Mouse (Mus musculus) heart, adult 2 months (tissue): ENCODE results near the gene Arrb2. TPM values are rescaled to one million over a fixed set of nuclear protein-coding genes. Genes with fewer than 3 reads are reported as not detected.

ENCODE experiments used
- DNase-seq, 2 experiments: peaks; one replicate each; pipeline ENCODE4 v3.0.0; 2021
- H3K27ac ChIP-seq: fragments of 200-600 bp; 2 replicates; pipeline ENCODE4 v1.8.1; 2022
- H3K27me3 ChIP-seq: fragments of 200-500 bp; 2 replicates; pipeline ENCODE4 v1.6.1; 2012; ENCODE audit warnings: mild to moderate bottlenecking, low read length, inconsistent platforms, mixed read lengths; ENCODE audit not compliant: control insufficient read depth, insufficient read depth
- H3K36me3 ChIP-seq: fragments of 200-500 bp; 2 replicates; pipeline ENCODE4 v1.6.1; 2012; ENCODE audit warnings: low read length, inconsistent platforms; ENCODE audit not compliant: control insufficient read depth, insufficient read depth
- H3K4me1 ChIP-seq: fragments of 200-500 bp; 2 replicates; pipeline ENCODE4 v1.6.1; 2011; ENCODE audit warnings: low read length; ENCODE audit not compliant: control insufficient read depth, insufficient read depth
- H3K4me3 ChIP-seq: fragments of 200-600 bp; 2 replicates; pipeline ENCODE4 v1.8.1; 2022
- H3K79me2 ChIP-seq: fragments of 200-500 bp; replicated peaks from 2 replicates; pipeline ENCODE4 v1.6.1; 2012; ENCODE audit warnings: mild to moderate bottlenecking, inconsistent platforms, low read length, moderate library complexity, mixed read lengths; ENCODE audit not compliant: control insufficient read depth, insufficient read depth
- H3K9ac ChIP-seq: fragments of 200-500 bp; 2 replicates; pipeline ENCODE4 v1.6.1; 2012; ENCODE audit warnings: low read depth, mild to moderate bottlenecking, control low read depth, inconsistent platforms, low read length, mixed read lengths
- CTCF ChIP-seq: fragments of 200-600 bp; IDR thresholded peaks from 2 replicates; pipeline ENCODE4 v1.8.1; 2022; ENCODE audit warnings: antibody characterized with exemption, mild to moderate bottlenecking, moderate library complexity
- EP300 ChIP-seq: fragments of 200-500 bp; IDR thresholded peaks from 2 replicates; pipeline ENCODE4 v1.6.1; 2011; ENCODE audit warnings: low read depth, low read length, control low read depth; ENCODE audit not compliant: insufficient read depth
- POLR2A ChIP-seq: fragments of 200-500 bp; IDR thresholded peaks from 2 replicates; pipeline ENCODE4 v1.6.1; 2011; ENCODE audit warnings: mild to moderate bottlenecking, low read depth, low read length, control low read depth; ENCODE audit not compliant: insufficient read depth
- WGBS: fragments of 180-500 bp; shearing (Covaris S2); methylation state at CpG from one replicate; pipeline ENCODE4 v1.1.7; 2018; 5-methylcytosine and 5-hydroxymethylcytosine counted together
- intact Hi-C: fragments of 180-260 bp; cut with DNase I; formaldehyde crosslinking; loops from one replicate; pipeline ENCODE4 v1.15.1; 2025
- polyA plus RNA-seq: library from polyadenylated mRNA; depleted of rRNA; stranded (reverse); fragments of >200 nt; gene quantifications from 2 replicates; pipeline ENCODE4 v1.2.3, GENCODE M21; 2012
- total RNA-seq, 2 experiments: library from RNA; stranded (reverse); gene quantifications; 2 replicates each; pipeline ENCODE4 v1.2.3; 2021

Arrb2 gene
- total and polyA plus RNA-seq, 3 experiments = 10.2 to 27.6 (median 10.8) TPM

- no peak for TF ChIP-seq POLR2A
- TF ChIP-seq CTCF = no peak
- TF ChIP-seq EP300 = no peak
- H3K9ac ChIP-seq = no peak overlapping the region
- H3K4me1 ChIP-seq = no peaks in the 10 kb centered on the region
- H3K36me3 ChIP-seq = no peaks in the 10 kb centered on the region
- intact Hi-C loops = no loop called here
- H3K27ac ChIP-seq = no peak overlapping the region
- 65% methylated on average over 1 of the region's 1 CpGs for WGBS
- H3K27me3 ChIP-seq = no peaks in the 10 kb centered on the region
- DNase-seq = no peak
- no peak overlapping the region for H3K4me3 ChIP-seq
- H3K79me2 ChIP-seq = no peaks in the 10 kb centered on the region
These were observed 14.9 kb downstream of the Arrb2 start for GRCm38 (mm10) chr11:70447373-70447772.

- TF ChIP-seq CTCF = no peak
- no peak for TF ChIP-seq POLR2A
- TF ChIP-seq EP300 = no peak
- no peaks in the 10 kb centered on the region for H3K79me2 ChIP-seq
- H3K4me3 ChIP-seq = no peak overlapping the region
- no peak overlapping the region for H3K27ac ChIP-seq
- no peak for DNase-seq
- intact Hi-C loops = loop anchor here (10.0 kb wide), 1 partner anchor 154 kb away; no protein-coding TSS in a partner anchor
- H3K4me1 ChIP-seq = no peaks in the 10 kb centered on the region
- H3K9ac ChIP-seq = no peak overlapping the region
- H3K36me3 ChIP-seq = no peaks in the 10 kb centered on the region; the same call in 1 of the 2 replicates
- no peaks in the 10 kb centered on the region for H3K27me3 ChIP-seq
- WGBS = 79% methylated on average over 2 of the region's 2 CpGs
These were observed 18.5 kb downstream of the Arrb2 start for GRCm38 (mm10) chr11:70450926-70451325.

- TF ChIP-seq CTCF (peak; percentile 95), EP300 (peak; percentile 76), POLR2A (peak; percentile 94)
- intact Hi-C loops = loop anchor here (1.0 to 10.0 kb wide), 3 partner anchors 48 to 153 kb away; no protein-coding TSS in a partner anchor
These were observed 19.5 kb downstream of the Arrb2 start, which contains the start of gene Med11 for GRCm38 (mm10) chr11:70451797-70452498. Gene Med11, plus strand, starts transcription at chr11:70451919.

GRCm38 (mm10) chr11:70453261-70454044, 21.0 kb downstream of the Arrb2 start:
- H3K9ac ChIP-seq = no peak overlapping the region
- H3K4me3 ChIP-seq = no peak overlapping the region
- no peaks in the 10 kb centered on the region for H3K79me2 ChIP-seq
- no peak overlapping the region for H3K27ac ChIP-seq
- intact Hi-C loops = loop anchor here (10.0 kb wide), 1 partner anchor 151 kb away; no protein-coding TSS in a partner anchor
- H3K4me1 ChIP-seq = peaks cover under 1% of the 10 kb centered on the region; the same call in 1 of the 2 replicates
- WGBS = 75% methylated on average over 9 of the region's 9 CpGs
- DNase-seq = peak in 1 of 2 experiments; percentile 56
- TF ChIP-seq CTCF = no peak
- H3K27me3 ChIP-seq = no peaks in the 10 kb centered on the region
- H3K36me3 ChIP-seq = no peaks in the 10 kb centered on the region; the same call in 1 of the 2 replicates

More at GRCm38 (mm10) chr11:70451797-70452498, 19.5 kb downstream of the Arrb2 start, which contains the start of gene Med11:
- H3K9ac ChIP-seq = peak within 1 kb of the TSS; percentile 81
- peak within 1 kb of the TSS; percentile 83 for H3K4me3 ChIP-seq
- under 1% methylated on average over 46 of the region's 46 CpGs for WGBS
- no peaks in the 10 kb centered on the region; the same call in 1 of the 2 replicates for H3K36me3 ChIP-seq
- no peaks in the 10 kb centered on the region for H3K79me2 ChIP-seq
- H3K4me1 ChIP-seq = no peaks in the 10 kb centered on the region
- peak; percentile 95 to 98 for DNase-seq
- peak within 1 kb of the TSS; percentile 98 for H3K27ac ChIP-seq
- H3K27me3 ChIP-seq = no peaks in the 10 kb centered on the region

- H3K36me3 ChIP-seq = no peaks in the 10 kb centered on the region
- WGBS = 12% methylated on average over 32 of the region's 32 CpGs
- DNase-seq = no peak
- no peaks in the 10 kb centered on the region for H3K79me2 ChIP-seq
- H3K4me3 ChIP-seq = peak within 1 kb of the TSS; percentile 67
- TF ChIP-seq POLR2A = no peak
- TF ChIP-seq EP300 = no peak
- TF ChIP-seq CTCF = no peak
- no peaks in the 10 kb centered on the region for H3K27me3 ChIP-seq
- peaks cover 4% of the 10 kb centered on the region for H3K4me1 ChIP-seq
- peak within 1 kb of the TSS; percentile 79 for H3K9ac ChIP-seq
- peak within 1 kb of the TSS; percentile 84 for H3K27ac ChIP-seq
- intact Hi-C loops = loop anchor here (10.0 kb wide), 1 partner anchor 146 kb away; no protein-coding TSS in a partner anchor
These were observed 26.5 kb downstream of the Arrb2 start, which contains the start of gene Zmynd15 for GRCm38 (mm10) chr11:70458688-70459600. Gene Zmynd15, plus strand, starts transcription at chr11:70459433.
